Mouse (Mus musculus) intestine, embryonic 15.5 days (tissue): Measurements from ENCODE around the gene Slc25a3. TPM values are rescaled to one million over a fixed set of nuclear protein-coding genes. Genes with fewer than 3 reads are reported as not detected.

Source experiments
- ATAC-seq: fragments of 200-750 bp; cut with Nextera tagmentation; 2 replicates; pipeline ENCODE4 v1.8.0; 2017; ENCODE audit warnings: moderate TSS enrichment, moderate library complexity
- H3K27ac ChIP-seq: fragments of 300-500 bp; sonication (generic); 2 replicates; pipeline ENCODE4 v1.5.1; 2015; ENCODE audit warnings: mild to moderate bottlenecking, inconsistent platforms
- H3K27me3 ChIP-seq: fragments of 300-500 bp; sonication (generic); replicated peaks from 2 replicates; pipeline ENCODE4 v1.6.1; 2015; ENCODE audit warnings: inconsistent platforms
- H3K36me3 ChIP-seq: fragments of 300-500 bp; sonication (generic); 2 replicates; pipeline ENCODE4 v1.6.1; 2015; ENCODE audit warnings: inconsistent platforms
- H3K4me1 ChIP-seq: fragments of 300-500 bp; sonication (generic); replicated peaks from 2 replicates; pipeline ENCODE4 v1.6.1; 2015; ENCODE audit warnings: inconsistent platforms
- H3K4me2 ChIP-seq: fragments of 300-500 bp; sonication (generic); replicated peaks from 2 replicates; pipeline ENCODE4 v1.6.1; 2015; ENCODE audit warnings: mild to moderate bottlenecking, inconsistent platforms
- H3K4me3 ChIP-seq: fragments of 300-500 bp; sonication (generic); replicated peaks from 2 replicates; pipeline ENCODE4 v1.5.1; 2015; ENCODE audit warnings: inconsistent platforms
- H3K9ac ChIP-seq: fragments of 300-500 bp; sonication (generic); 2 replicates; pipeline ENCODE4 v1.6.1; 2015; ENCODE audit warnings: inconsistent platforms
- H3K9me3 ChIP-seq: fragments of 300-500 bp; sonication (generic); 2 replicates; pipeline ENCODE4 v1.6.1; 2016; ENCODE audit warnings: inconsistent platforms
- WGBS: fragments of 180-500 bp; shearing (Covaris S2); methylation state at CpG from one replicate; pipeline ENCODE4 v1.1.7; 2015; 5-methylcytosine and 5-hydroxymethylcytosine counted together
- polyA plus RNA-seq: library from polyadenylated mRNA; unstranded; fragments of >200 nt; fragmentation: Nextera tagmentation; extraction: Ambion mirVana; gene quantifications from 2 replicates; pipeline ENCODE4 v1.2.1, GENCODE M21; 2015

Gene Slc25a3
- polyA plus RNA-seq, 1 experiment from 2014 or later, result 611 TPM

- H3K9ac ChIP-seq, result no peak overlapping the region
- ATAC-seq, result no peak
- H3K9me3 ChIP-seq, result no peaks in the 10 kb centered on the region
- 88% methylated on average over 14 of the region's 14 CpGs for WGBS
- H3K27ac ChIP-seq, result no peak overlapping the region
- H3K27me3 ChIP-seq, result no peaks in the 10 kb centered on the region
- H3K36me3 ChIP-seq, result no peaks in the 10 kb centered on the region
- H3K4me1 ChIP-seq, result no peaks in the 10 kb centered on the region
- no peak overlapping the region for H3K4me2 ChIP-seq
- no peak overlapping the region for H3K4me3 ChIP-seq
These were observed 20.9 kb downstream of the Slc25a3 start for GRCm38 (mm10) chr10:91102799-91103590.

- ATAC-seq, result no peak
- Histone ChIP-seq H3K27me3 (no peaks in the 10 kb centered on the region), H3K4me1 (no peaks in the 10 kb centered on the region), H3K4me2 (no peak overlapping the region), H3K9me3 (no peaks in the 10 kb centered on the region), H3K9ac (no peak overlapping the region), H3K4me3 (no peak overlapping the region), H3K27ac (no peak overlapping the region), H3K36me3 (no peaks in the 10 kb centered on the region)
- 95% methylated on average over 25 of the region's 25 CpGs for WGBS
These were observed 21.9 kb downstream of the Slc25a3 start for GRCm38 (mm10) chr10:91101936-91102335.

GRCm38 (mm10) chr10:91100101-91100500, 23.8 kb downstream of the Slc25a3 start:
- no peaks in the 10 kb centered on the region for H3K27me3 ChIP-seq
- 93% methylated on average over 1 of the region's 1 CpGs for WGBS
- no peak overlapping the region for H3K27ac ChIP-seq
- no peak for ATAC-seq
- no peak overlapping the region for H3K4me2 ChIP-seq
- no peaks in the 10 kb centered on the region for H3K9me3 ChIP-seq
- H3K9ac ChIP-seq, result no peak overlapping the region
- H3K4me3 ChIP-seq, result no peak overlapping the region
- H3K4me1 ChIP-seq, result no peaks in the 10 kb centered on the region
- H3K36me3 ChIP-seq, result no peaks in the 10 kb centered on the region

- WGBS, result 91% methylated on average over 8 of the region's 8 CpGs
- no peaks in the 10 kb centered on the region for H3K9me3 ChIP-seq
- H3K4me2 ChIP-seq, result no peak overlapping the region
- H3K36me3 ChIP-seq, result no peaks in the 10 kb centered on the region
- H3K4me1 ChIP-seq, result no peaks in the 10 kb centered on the region
- no peak overlapping the region for H3K9ac ChIP-seq
- H3K4me3 ChIP-seq, result no peak overlapping the region
- H3K27me3 ChIP-seq, result no peaks in the 10 kb centered on the region
- H3K27ac ChIP-seq, result no peak overlapping the region
- no peak for ATAC-seq
These were observed 25.8 kb downstream of the Slc25a3 start for GRCm38 (mm10) chr10:91098056-91098455.

GRCm38 (mm10) chr10:91094251-91095104, 29.4 kb downstream of the Slc25a3 start:
- no peaks in the 10 kb centered on the region for H3K27me3 ChIP-seq
- H3K4me3 ChIP-seq, result no peak overlapping the region
- H3K4me2 ChIP-seq, result no peak overlapping the region
- peak; percentile 43; the same call in 1 of the 2 replicates for ATAC-seq
- no peak overlapping the region for H3K9ac ChIP-seq
- 78% methylated on average over 15 of the region's 15 CpGs for WGBS
- no peaks in the 10 kb centered on the region for H3K36me3 ChIP-seq
- H3K27ac ChIP-seq, result no peak overlapping the region
- no peaks in the 10 kb centered on the region for H3K9me3 ChIP-seq
- no peaks in the 10 kb centered on the region for H3K4me1 ChIP-seq

- no peaks in the 10 kb centered on the region for H3K36me3 ChIP-seq
- H3K27me3 ChIP-seq, result no peaks in the 10 kb centered on the region
- H3K4me3 ChIP-seq, result no peak overlapping the region
- 87% methylated on average over 4 of the region's 4 CpGs for WGBS
- no peak overlapping the region for H3K4me2 ChIP-seq
- H3K9me3 ChIP-seq, result no peaks in the 10 kb centered on the region
- no peak for ATAC-seq
- no peak overlapping the region for H3K27ac ChIP-seq
- H3K4me1 ChIP-seq, result no peaks in the 10 kb centered on the region
- no peak overlapping the region for H3K9ac ChIP-seq
These were observed 31.0 kb downstream of the Slc25a3 start for GRCm38 (mm10) chr10:91092812-91093211.

GRCm38 (mm10) chr10:91083393-91083927, 40.4 kb downstream of the Slc25a3 start:
- H3K4me3 ChIP-seq, result peak overlapping the region; percentile 78
- no peaks in the 10 kb centered on the region for H3K27me3 ChIP-seq
- ATAC-seq, result no peak
- no peaks in the 10 kb centered on the region for H3K36me3 ChIP-seq
- peak overlapping the region; percentile 68 for H3K27ac ChIP-seq
- H3K4me2 ChIP-seq, result peak overlapping the region; percentile 80
- peak overlapping the region; percentile 86 for H3K9ac ChIP-seq
- 37% methylated on average over 12 of the region's 12 CpGs for WGBS
- H3K9me3 ChIP-seq, result no peaks in the 10 kb centered on the region
- no peaks in the 10 kb centered on the region for H3K4me1 ChIP-seq

GRCm38 (mm10) chr10:91082550-91083392, 41.1 kb downstream of the Slc25a3 start, which contains the start of the genes Apaf1 and Ikbip:
Apaf1 (minus strand) TSS chr10:91082770.
Ikbip (plus strand) TSS chr10:91082940.
- Histone ChIP-seq H3K27ac (peak within 1 kb of the TSS; percentile 93), H3K9me3 (no peaks in the 10 kb centered on the region), H3K4me3 (peak within 1 kb of the TSS; percentile 78), H3K27me3 (no peaks in the 10 kb centered on the region), H3K4me1 (no peaks in the 10 kb centered on the region), H3K36me3 (no peaks in the 10 kb centered on the region), H3K9ac (peak within 1 kb of the TSS; percentile 86), H3K4me2 (peak within 1 kb of the TSS; percentile 80)
- under 1% methylated on average over 87 of the region's 87 CpGs for WGBS
- peak; percentile 96 for ATAC-seq

GRCm38 (mm10) chr10:91081959-91082507, 41.8 kb downstream of the Slc25a3 start:
- Histone ChIP-seq H3K9me3 (no peaks in the 10 kb centered on the region), H3K27ac (peak overlapping the region; percentile 93), H3K36me3 (0 out of 2 replicates have a peak, but pooled peaks cover 4% of the 10 kb centered on the region), H3K4me3 (peak overlapping the region; percentile 78), H3K27me3 (no peaks in the 10 kb centered on the region), H3K4me2 (peak overlapping the region; percentile 58), H3K9ac (peak overlapping the region; percentile 84), H3K4me1 (no peaks in the 10 kb centered on the region)
- WGBS, result under 1% methylated on average over 27 of the region's 27 CpGs
- peak; percentile 49 for ATAC-seq

- no peaks in the 10 kb centered on the region for H3K9me3 ChIP-seq
- ATAC-seq, result no peak
- no peaks in the 10 kb centered on the region for H3K27me3 ChIP-seq
- no peak overlapping the region for H3K9ac ChIP-seq
- 0 out of 2 replicates have a peak, but pooled peaks cover 7% of the 10 kb centered on the region for H3K36me3 ChIP-seq
- no peaks in the 10 kb centered on the region for H3K4me1 ChIP-seq
- H3K4me2 ChIP-seq, result no peak overlapping the region
- no peak overlapping the region for H3K27ac ChIP-seq
- WGBS, result 76% methylated on average over 5 of the region's 5 CpGs
- H3K4me3 ChIP-seq, result no peak overlapping the region
These were observed 43.3 kb downstream of the Slc25a3 start for GRCm38 (mm10) chr10:91080540-91080939.

- 81% methylated on average over 2 of the region's 2 CpGs for WGBS
- no peak overlapping the region for H3K27ac ChIP-seq
- no peaks in the 10 kb centered on the region for H3K9me3 ChIP-seq
- no peak overlapping the region for H3K4me3 ChIP-seq
- no peaks in the 10 kb centered on the region for H3K27me3 ChIP-seq
- no peaks in the 10 kb centered on the region for H3K4me1 ChIP-seq
- H3K36me3 ChIP-seq, result peaks cover 9% of the 10 kb centered on the region; the same call in 1 of the 2 replicates
- ATAC-seq, result no peak
- H3K4me2 ChIP-seq, result no peak overlapping the region
- no peak overlapping the region for H3K9ac ChIP-seq
These were observed 47.2 kb downstream of the Slc25a3 start for GRCm38 (mm10) chr10:91076667-91077066.
